Mouse (Mus musculus): ENCODE measurements around the gene Chrne. TPM values are rescaled to one million over a fixed set of nuclear protein-coding genes. Genes with fewer than 3 reads are reported as not detected.

The Chrne gene
- not detected in 2 replicates for polyA plus RNA-seq (2014; fragmentation: Nextera tagmentation; extraction: Ambion mirVana)

DNA sequence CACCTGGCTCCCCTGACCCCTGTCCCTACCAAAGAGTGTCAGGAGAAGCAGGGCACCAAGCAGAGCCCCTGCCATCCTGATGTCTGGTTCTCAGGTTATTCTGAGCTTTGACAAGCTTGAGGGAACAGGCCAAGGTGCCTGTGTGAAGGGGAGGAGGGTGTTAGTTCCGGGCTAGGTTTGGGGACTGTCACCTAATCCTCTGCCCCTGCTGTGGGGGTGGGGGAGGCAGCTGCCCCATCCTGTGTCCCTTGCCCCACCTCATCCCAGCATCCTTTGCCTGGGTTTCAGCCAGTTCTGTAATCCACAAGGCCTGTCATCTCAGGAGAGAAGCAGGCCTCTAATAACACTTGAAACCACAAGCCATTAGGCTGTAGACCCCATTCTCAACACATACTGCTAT is at the start of gene Chrne:
Chrne (minus strand) TSS at position 116 of the 400 bp plus-strand sequence.
- Histone ChIP-seq H3K36me3 (ENCODE audit: control insufficient read depth, insufficient read depth, low read length) (no peaks in the 10 kb centered on the region), H3K4me3 (ENCODE audit: low read depth, low read length) (no peak within 1 kb of the TSS), H3K9ac (replicated peaks; ENCODE audit: low read depth, low read length) (no peak within 1 kb of the TSS), H3K27me3 (ENCODE audit: control insufficient read depth, insufficient read depth, low read length) (no peaks in the 10 kb centered on the region), H3K9me3 (ENCODE audit: control insufficient read depth, low read depth, low read length) (no peaks in the 10 kb centered on the region), H3K4me1 (ENCODE audit: control insufficient read depth, insufficient read depth, low read length) (peaks cover 4% of the 10 kb centered on the region; the same call in 1 of the 2 replicates), H3K4me2 (replicated peaks; ENCODE audit: low read depth, low read length) (no peak within 1 kb of the TSS), H3K27ac (ENCODE audit: low read length) (no peak within 1 kb of the TSS)
- 37% methylated on average over 1 of the region's 1 CpGs for WGBS
- ATAC-seq (ENCODE audit: insufficient number of reproducible peaks, insufficient read depth, low FRiP score, low read depth), result no peak

DNA sequence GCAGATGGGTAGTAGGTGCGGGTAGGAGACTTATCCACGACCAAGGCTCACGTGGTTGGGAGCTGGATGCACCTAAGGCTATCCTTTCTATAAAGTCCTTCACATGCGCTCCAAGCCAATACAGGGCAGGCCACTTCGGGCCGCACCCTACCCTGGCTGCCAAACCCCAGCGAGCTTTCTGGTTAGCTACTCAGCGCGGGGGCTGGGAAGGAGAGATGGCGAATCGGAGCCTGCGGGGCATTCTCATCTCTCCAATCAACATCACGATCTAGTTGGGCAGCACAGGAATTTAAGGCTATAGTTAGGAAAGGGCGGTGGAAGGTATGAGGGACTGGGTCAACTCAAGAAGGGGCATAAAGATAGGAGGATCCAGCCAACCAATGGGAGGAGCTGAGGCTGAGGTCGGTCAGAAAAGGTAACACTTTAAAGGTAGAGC is 49.3 kb upstream of the Chrne start:
- no peaks in the 10 kb centered on the region for H3K27me3 ChIP-seq (ENCODE audit: control insufficient read depth, insufficient read depth, low read length)
- H3K9ac ChIP-seq (replicated peaks; ENCODE audit: low read depth, low read length), result peak overlapping the region; percentile 37
- under 1% methylated on average over 15 of the region's 15 CpGs for WGBS
- H3K4me2 ChIP-seq (replicated peaks; ENCODE audit: low read depth, low read length), result peak overlapping the region; percentile 60
- ATAC-seq (ENCODE audit: insufficient number of reproducible peaks, insufficient read depth, low FRiP score, low read depth), result peak; percentile 56
- peak overlapping the region; percentile 71 for H3K27ac ChIP-seq (ENCODE audit: low read length)
- peaks cover 19% of the 10 kb centered on the region for H3K4me1 ChIP-seq (ENCODE audit: control insufficient read depth, insufficient read depth, low read length)
- H3K36me3 ChIP-seq (ENCODE audit: control insufficient read depth, insufficient read depth, low read length), result peaks cover 25% of the 10 kb centered on the region
- peak overlapping the region; percentile 64 for H3K4me3 ChIP-seq (ENCODE audit: low read depth, low read length)
- H3K9me3 ChIP-seq (ENCODE audit: control insufficient read depth, low read depth, low read length), result no peaks in the 10 kb centered on the region

DNA sequence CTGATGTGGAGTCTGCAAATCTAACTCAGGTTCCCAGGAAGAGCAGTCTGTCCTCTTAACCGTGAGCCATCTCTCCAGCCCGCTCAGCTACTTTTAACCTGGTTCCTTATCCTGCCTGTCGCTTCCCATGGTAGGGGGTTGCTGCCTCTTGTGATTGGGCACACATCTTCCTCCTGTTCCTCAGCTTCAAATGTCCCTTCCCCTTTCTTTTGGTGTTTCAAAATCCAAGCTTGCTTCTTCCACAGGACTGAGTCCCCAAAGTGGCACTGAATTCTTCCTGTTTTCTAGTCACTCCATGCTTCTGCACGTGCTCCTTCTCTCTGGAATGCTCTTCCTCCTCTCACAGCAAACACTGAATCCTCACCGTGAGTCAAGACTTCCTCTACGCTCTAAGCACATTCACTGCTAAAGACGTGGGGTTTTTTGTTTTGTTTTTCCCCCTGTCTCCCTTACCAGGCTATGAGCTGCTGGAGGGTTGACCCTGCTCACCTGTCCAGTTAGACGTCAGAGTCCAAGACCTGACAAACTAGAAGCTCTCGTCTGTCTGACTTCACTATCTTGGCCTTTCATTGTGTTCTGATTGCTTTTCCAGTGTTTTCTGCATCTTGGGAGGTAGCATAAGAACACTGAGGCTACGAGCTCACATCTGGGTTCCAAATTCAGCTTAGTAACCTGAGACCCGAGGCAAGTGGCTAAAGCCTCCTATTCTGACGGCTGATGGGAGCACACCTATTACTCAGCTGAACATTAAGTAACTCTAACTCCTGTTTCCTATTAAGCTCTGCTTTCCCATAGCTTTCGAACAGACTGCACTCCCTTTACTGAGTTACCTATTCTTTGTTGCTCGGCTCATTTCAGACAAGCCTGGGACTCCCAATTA is 48.5 kb upstream of the Chrne start:
- peak overlapping the region; percentile 64 for H3K4me3 ChIP-seq (ENCODE audit: low read depth, low read length)
- peaks cover 19% of the 10 kb centered on the region for H3K4me1 ChIP-seq (ENCODE audit: control insufficient read depth, insufficient read depth, low read length)
- no peaks in the 10 kb centered on the region for H3K9me3 ChIP-seq (ENCODE audit: control insufficient read depth, low read depth, low read length)
- H3K36me3 ChIP-seq (ENCODE audit: control insufficient read depth, insufficient read depth, low read length), result peaks cover 33% of the 10 kb centered on the region
- peak overlapping the region; percentile 71; the same call in 1 of the 2 replicates for H3K27ac ChIP-seq (ENCODE audit: low read length)
- no peaks in the 10 kb centered on the region for H3K27me3 ChIP-seq (ENCODE audit: control insufficient read depth, insufficient read depth, low read length)
- ATAC-seq (ENCODE audit: insufficient number of reproducible peaks, insufficient read depth, low FRiP score, low read depth), result no peak
- H3K4me2 ChIP-seq (replicated peaks; ENCODE audit: low read depth, low read length), result peak overlapping the region; percentile 60
- peak overlapping the region; percentile 37 for H3K9ac ChIP-seq (replicated peaks; ENCODE audit: low read depth, low read length)
- WGBS, result 61% methylated on average over 14 of the region's 14 CpGs

DNA sequence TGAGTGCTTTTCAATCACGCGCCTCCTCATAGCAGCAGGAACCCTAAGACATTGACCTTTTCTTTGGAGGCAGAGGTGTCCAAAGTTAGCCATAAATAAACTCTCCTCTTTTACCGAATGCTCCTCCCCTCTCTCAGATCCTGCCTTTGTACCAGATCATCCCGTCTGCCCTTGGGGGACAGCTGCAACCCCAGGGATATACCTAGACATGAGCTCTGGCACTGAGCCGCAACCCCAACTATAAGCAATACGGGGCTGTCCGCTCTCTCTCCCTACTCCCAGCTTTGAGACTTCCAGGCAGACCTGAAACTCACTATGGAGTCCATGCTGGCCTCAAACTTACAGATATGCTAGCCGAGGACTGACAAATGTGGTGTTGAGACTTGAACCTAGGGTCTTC is 47.7 kb upstream of the Chrne start:
- 92% methylated on average over 8 of the region's 8 CpGs for WGBS
- Histone ChIP-seq H3K9ac (replicated peaks; ENCODE audit: low read depth, low read length) (no peak overlapping the region), H3K4me2 (replicated peaks; ENCODE audit: low read depth, low read length) (no peak overlapping the region), H3K4me3 (ENCODE audit: low read depth, low read length) (no peak overlapping the region), H3K4me1 (ENCODE audit: control insufficient read depth, insufficient read depth, low read length) (peaks cover 19% of the 10 kb centered on the region), H3K27ac (ENCODE audit: low read length) (no peak overlapping the region), H3K9me3 (ENCODE audit: control insufficient read depth, low read depth, low read length) (no peaks in the 10 kb centered on the region), H3K27me3 (ENCODE audit: control insufficient read depth, insufficient read depth, low read length) (no peaks in the 10 kb centered on the region), H3K36me3 (ENCODE audit: control insufficient read depth, insufficient read depth, low read length) (peaks cover 35% of the 10 kb centered on the region)
- no peak for ATAC-seq (ENCODE audit: insufficient number of reproducible peaks, insufficient read depth, low FRiP score, low read depth)

DNA sequence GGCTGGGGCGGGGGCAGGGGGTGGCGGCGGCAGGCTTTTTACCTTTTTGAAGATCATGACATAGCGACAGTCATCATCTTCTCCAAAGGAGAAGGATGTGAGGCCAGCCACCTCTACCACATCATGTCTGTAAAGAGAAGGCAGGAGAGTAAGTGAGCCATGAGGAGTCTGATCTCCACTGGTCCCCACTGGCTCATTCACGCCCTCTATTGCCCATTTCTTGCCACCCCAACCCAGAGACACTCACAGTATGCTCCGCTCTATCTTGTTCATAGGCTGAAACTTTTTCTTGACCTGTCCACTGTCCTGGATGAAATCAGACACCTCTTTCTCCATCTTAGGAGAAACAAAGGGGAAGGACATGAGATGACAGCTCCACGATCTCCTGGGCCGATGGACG is 45.7 kb upstream of the Chrne start:
- H3K4me2 ChIP-seq (replicated peaks; ENCODE audit: low read depth, low read length), result no peak overlapping the region
- WGBS, result 90% methylated on average over 9 of the region's 9 CpGs
- peaks cover 35% of the 10 kb centered on the region for H3K36me3 ChIP-seq (ENCODE audit: control insufficient read depth, insufficient read depth, low read length)
- no peak for ATAC-seq (ENCODE audit: insufficient number of reproducible peaks, insufficient read depth, low FRiP score, low read depth)
- H3K9me3 ChIP-seq (ENCODE audit: control insufficient read depth, low read depth, low read length), result no peaks in the 10 kb centered on the region
- no peak overlapping the region for H3K27ac ChIP-seq (ENCODE audit: low read length)
- no peak overlapping the region for H3K9ac ChIP-seq (replicated peaks; ENCODE audit: low read depth, low read length)
- H3K27me3 ChIP-seq (ENCODE audit: control insufficient read depth, insufficient read depth, low read length), result no peaks in the 10 kb centered on the region
- peaks cover 8% of the 10 kb centered on the region; the same call in 1 of the 2 replicates for H3K4me1 ChIP-seq (ENCODE audit: control insufficient read depth, insufficient read depth, low read length)
- H3K4me3 ChIP-seq (ENCODE audit: low read depth, low read length), result no peak overlapping the region

DNA sequence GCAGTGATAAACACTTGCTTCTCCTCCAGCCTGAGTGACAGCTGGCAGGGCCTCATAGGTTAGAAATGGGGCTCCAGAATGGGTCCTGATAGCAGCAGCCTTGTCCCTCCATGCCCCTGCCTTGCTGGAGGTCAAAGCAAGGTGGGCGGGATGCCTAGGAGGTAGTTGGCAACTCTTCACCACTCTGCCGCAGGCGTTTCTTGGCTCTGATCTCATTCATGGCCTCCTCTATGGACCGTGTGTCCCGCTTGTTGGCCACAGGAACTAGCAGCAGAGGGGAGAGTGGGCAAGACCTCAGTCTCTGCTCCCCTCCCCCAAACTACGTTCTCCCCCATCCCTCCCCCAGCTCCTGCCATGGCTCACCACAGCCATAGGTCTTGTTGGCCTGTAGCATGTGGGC is 44.9 kb upstream of the Chrne start:
- Histone ChIP-seq H3K4me1 (ENCODE audit: control insufficient read depth, insufficient read depth, low read length) (peaks cover 8% of the 10 kb centered on the region; the same call in 1 of the 2 replicates), H3K9ac (replicated peaks; ENCODE audit: low read depth, low read length) (no peak overlapping the region), H3K36me3 (ENCODE audit: control insufficient read depth, insufficient read depth, low read length) (peaks cover 35% of the 10 kb centered on the region), H3K27ac (ENCODE audit: low read length) (no peak overlapping the region), H3K9me3 (ENCODE audit: control insufficient read depth, low read depth, low read length) (no peaks in the 10 kb centered on the region), H3K4me3 (ENCODE audit: low read depth, low read length) (no peak overlapping the region), H3K4me2 (replicated peaks; ENCODE audit: low read depth, low read length) (no peak overlapping the region), H3K27me3 (ENCODE audit: control insufficient read depth, insufficient read depth, low read length) (no peaks in the 10 kb centered on the region)
- 94% methylated on average over 6 of the region's 6 CpGs for WGBS
- ATAC-seq (ENCODE audit: insufficient number of reproducible peaks, insufficient read depth, low FRiP score, low read depth), result no peak

DNA sequence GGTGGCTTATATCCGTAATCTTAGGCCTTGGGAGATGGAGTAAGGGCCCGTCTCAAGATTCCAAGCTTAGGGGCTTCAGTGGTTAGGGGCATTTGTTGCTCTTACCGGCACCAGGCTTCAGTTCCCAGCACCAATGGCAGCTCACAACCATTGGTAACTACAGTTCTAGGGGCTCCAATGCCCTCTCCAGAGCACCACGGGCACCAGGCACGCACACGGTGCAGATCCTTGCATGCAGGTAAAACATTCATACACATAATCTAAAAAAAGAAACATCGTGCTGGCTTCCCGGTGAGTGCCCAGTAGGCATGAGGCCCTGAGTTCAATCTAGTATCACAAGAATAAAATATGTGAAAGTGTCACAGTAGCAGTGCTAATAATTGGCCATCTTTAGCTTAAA is 44.1 kb upstream of the Chrne start:
- Histone ChIP-seq H3K27me3 (ENCODE audit: control insufficient read depth, insufficient read depth, low read length) (no peaks in the 10 kb centered on the region), H3K36me3 (ENCODE audit: control insufficient read depth, insufficient read depth, low read length) (peaks cover 35% of the 10 kb centered on the region), H3K9ac (replicated peaks; ENCODE audit: low read depth, low read length) (no peak overlapping the region), H3K4me2 (replicated peaks; ENCODE audit: low read depth, low read length) (no peak overlapping the region), H3K4me1 (ENCODE audit: control insufficient read depth, insufficient read depth, low read length) (peaks cover 8% of the 10 kb centered on the region; the same call in 1 of the 2 replicates), H3K27ac (ENCODE audit: low read length) (no peak overlapping the region), H3K9me3 (ENCODE audit: control insufficient read depth, low read depth, low read length) (no peaks in the 10 kb centered on the region), H3K4me3 (ENCODE audit: low read depth, low read length) (no peak overlapping the region)
- WGBS, result 91% methylated on average over 8 of the region's 8 CpGs
- ATAC-seq (ENCODE audit: insufficient number of reproducible peaks, insufficient read depth, low FRiP score, low read depth), result no peak

DNA sequence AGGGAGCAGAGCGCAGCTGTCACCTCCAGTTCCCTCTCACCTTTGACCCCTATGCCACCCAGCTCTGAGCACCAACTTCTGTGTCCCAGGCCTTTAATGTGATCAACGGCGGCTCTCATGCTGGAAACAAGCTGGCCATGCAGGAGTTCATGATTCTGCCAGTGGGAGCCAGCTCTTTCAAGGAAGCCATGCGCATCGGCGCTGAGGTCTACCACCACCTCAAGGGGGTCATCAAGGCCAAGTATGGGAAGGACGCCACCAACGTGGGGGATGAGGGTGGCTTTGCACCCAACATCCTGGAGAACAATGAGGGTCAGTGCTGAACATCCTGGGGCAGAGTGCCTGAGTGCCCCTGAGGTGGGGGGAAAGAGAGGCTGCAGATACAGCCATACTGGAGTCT is 41.6 kb upstream of the Chrne start:
- ATAC-seq (ENCODE audit: insufficient number of reproducible peaks, insufficient read depth, low FRiP score, low read depth), result no peak
- WGBS, result 83% methylated on average over 8 of the region's 8 CpGs
- peaks cover 35% of the 10 kb centered on the region for H3K36me3 ChIP-seq (ENCODE audit: control insufficient read depth, insufficient read depth, low read length)

More for the DNA sequence above, 41.6 kb upstream of the Chrne start:
- Histone ChIP-seq H3K4me1 (ENCODE audit: control insufficient read depth, insufficient read depth, low read length) (peaks cover 14% of the 10 kb centered on the region), H3K4me2 (replicated peaks; ENCODE audit: low read depth, low read length) (no peak overlapping the region), H3K27ac (ENCODE audit: low read length) (no peak overlapping the region), H3K27me3 (ENCODE audit: control insufficient read depth, insufficient read depth, low read length) (no peaks in the 10 kb centered on the region), H3K9ac (replicated peaks; ENCODE audit: low read depth, low read length) (no peak overlapping the region), H3K4me3 (ENCODE audit: low read depth, low read length) (no peak overlapping the region), H3K9me3 (ENCODE audit: control insufficient read depth, low read depth, low read length) (no peaks in the 10 kb centered on the region)

Measured in stomach, embryonic 14.5 days (tissue).